Mouse (Mus musculus) heart, postnatal 0 days (tissue): ENCODE results near the gene Lin7a.

Experiments used
- CTCF ChIP-seq: IDR thresholded peaks from 2 replicates; pipeline ENCODE4 v1.5.1; 2016; ENCODE audit warnings: antibody characterized with exemption, control low read depth, low read depth
- EP300 ChIP-seq: IDR thresholded peaks from 2 replicates; pipeline ENCODE4 v1.6.1; 2016; ENCODE audit warnings: antibody characterized with exemption, low read depth

GRCm38 (mm10) chr10:107225331-107225835 lies 46.1 kb upstream of the Lin7a start:
- TF ChIP-seq CTCF (no peak), EP300 (no peak)
